Mouse (Mus musculus) cerebellum, adult 11-12 months (tissue): ENCODE data around the gene Gli2.
A peak's percentile ranks its signal among the peaks of the same experiment; 100 is the strongest.

Source experiments
- DNase-seq: peaks from one replicate; pipeline ENCODE4 v3.0.0; 2022

Gene Gli2

DNA sequence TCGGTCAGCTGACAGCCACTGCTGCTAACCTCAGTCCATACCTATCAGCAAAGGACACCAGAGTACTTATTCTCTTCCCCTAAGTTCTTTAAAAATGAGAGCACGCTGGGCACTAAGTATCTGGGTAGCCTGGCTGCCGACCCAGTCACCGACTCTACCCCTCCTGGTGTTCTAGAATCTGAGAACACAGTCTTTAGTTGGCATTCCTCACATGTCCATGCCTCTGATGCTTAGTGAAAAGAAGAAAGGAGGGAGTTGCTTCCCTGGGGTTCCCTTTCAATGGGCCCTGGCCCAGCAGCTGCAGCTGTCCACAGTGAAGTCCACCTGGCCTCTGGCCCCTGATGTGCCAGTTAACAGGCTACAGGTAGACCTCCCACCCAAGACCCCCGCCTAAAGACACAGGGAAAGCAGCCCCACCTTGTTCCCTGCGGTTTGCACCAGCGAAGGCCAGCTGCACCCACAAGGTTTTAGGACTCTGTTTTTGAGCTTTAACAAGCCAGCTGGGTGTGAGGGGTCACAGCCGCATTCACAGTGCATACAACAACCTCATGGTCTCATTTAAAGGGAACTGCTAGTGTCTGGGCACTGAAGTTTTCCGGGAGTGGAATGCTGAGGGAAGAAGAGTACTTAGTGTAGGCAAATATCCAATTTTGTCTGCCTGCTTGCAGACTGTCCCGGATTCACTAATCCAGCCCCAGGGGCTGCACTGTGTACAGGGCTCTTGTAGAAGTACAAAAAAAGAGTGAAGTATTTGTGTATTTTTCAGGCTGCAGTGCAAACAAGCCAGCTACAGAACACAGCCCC, 3.4 kb downstream of the Gli2 start:
- no peak for DNase-seq

DNA sequence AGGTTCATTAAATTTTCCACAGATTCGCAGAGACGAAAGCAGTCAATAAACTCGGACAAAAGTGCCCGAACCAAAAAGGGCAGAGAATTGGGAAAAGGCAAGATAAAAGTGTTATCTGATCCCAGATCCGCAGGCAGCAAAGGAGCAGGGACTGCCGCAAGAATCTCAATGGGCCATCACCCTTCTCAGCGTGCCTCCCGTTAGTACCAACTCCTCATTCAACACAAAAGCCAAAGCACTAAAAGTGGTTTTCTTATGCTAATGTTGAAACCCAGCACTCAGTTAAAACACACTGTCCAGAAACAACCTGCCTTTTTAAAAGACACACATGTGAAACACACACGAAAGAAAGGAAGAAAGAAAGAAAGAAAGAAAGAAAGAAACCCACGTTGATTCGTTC, 4.4 kb downstream of the Gli2 start:
- DNase-seq = no peak

DNA sequence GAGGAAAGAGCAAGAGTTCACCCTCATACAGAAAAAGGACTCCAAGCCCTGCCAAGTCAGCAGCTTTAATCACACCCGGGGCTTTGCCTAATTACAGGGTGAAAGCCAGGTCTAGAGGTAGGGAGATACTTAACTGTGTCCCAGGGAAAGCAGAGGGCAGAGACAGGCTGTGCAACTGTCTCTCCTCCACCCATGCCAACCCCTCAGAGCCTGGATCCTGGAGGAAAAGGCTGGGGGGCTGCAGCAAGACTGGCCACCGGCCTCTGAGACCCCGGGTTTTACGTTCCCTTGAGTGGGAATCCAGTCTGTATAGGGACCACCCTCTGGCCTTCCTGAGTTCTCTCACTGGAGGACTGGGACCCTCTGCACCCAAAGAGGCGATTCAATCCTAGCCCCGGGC, 4.9 kb downstream of the Gli2 start:
- no peak for DNase-seq

DNA sequence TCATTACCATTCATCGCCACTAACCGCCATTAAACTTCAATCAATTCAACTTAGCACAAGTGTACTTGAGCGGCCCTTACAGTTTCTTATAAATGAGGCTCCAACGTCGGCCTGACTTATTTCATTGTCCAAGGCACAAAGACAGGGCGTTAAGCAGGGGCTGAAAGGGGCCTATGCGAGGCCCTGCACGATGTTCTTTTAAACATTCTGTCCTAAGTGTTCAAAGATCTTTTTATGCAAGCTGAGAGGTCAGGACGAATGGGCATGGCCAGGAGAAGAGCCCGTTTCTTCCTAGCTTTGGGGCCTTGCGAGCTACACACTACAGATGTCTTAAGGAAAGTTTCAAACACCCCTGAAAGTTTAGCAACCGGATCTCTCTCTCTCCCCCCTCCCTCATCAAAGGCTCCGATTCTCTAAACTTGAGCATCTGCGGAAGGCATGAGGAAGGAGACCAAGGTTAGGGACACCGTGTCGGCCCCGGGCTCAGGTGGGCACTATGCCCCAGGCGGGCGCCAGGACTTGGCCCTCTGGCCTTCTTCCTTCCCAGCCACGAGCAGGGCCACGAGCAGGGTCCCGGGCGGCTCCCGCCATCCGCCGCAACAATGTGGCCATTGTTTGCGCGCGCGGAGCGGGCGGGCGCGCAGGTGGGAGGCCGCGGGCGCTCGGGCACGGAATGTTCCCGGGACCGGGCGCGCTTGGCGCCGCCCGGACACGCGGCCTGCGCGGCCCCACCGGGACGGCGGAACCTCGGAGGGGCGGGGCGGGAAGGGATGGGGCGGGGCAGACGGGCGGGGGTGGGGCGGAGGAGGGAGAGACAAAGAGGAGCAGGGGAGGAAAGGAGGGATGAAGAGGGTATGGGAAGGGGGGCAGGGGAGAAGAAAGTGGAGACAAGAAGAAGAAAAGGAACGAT, 5.7 kb downstream of the Gli2 start:
- DNase-seq = peak; percentile 21

- no peak for DNase-seq
These were observed 15.0 kb downstream of the Gli2 start for GRCm38 (mm10) chr1:119038436-119038835.

DNA sequence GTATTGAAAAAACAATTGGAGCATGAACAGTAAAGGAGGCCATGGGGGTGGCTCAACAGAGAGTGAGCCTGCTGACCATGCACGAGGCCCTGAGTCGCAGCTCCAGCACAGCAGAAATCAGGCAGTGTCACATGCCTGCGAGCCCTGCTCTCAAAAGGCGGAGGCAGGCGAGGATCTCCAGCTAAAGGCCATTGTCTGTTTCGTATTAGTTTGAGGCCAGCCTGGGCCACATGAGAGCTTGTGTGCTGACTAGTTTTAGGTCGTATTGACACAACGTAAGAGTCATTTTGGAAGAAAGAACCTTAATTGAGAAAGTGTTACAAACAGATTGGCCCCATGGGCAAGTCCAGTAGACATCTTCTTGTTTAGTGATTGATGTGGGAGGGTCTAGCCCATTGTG, 17.5 kb downstream of the Gli2 start:
- DNase-seq = no peak

GRCm38 (mm10) chr1:119035301-119035700, 18.1 kb downstream of the Gli2 start:
- no peak for DNase-seq

- no peak for DNase-seq
These were observed 19.2 kb downstream of the Gli2 start for GRCm38 (mm10) chr1:119034163-119034705.

- DNase-seq = peak; percentile 25
These were observed 19.8 kb downstream of the Gli2 start for GRCm38 (mm10) chr1:119033450-119034162.

DNA sequence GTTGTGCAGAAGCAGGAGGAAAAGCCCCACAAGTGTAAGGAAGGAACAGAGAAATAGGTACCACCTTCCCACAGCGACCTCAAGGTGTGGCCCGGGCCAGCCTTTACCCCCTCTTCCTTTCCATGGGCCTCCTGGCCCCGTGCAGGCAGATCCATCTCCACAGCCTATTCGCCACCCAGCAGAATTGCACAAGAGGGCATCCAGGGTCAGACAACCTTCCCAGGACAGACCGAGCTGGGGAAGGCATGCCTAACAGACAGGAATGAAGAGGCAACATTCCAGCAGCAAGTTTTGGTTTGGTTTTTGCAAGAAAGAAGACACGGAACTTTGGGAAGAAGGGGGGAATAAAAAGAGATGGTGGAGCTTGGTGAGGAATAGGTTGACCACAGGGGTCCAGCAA, 22.2 kb downstream of the Gli2 start:
- no peak for DNase-seq

- DNase-seq = no peak
These were observed 27.6 kb downstream of the Gli2 start for GRCm38 (mm10) chr1:119025647-119026358.

- DNase-seq = no peak
These were observed 31.1 kb downstream of the Gli2 start for GRCm38 (mm10) chr1:119022311-119022710.

- no peak for DNase-seq
These were observed 33.3 kb downstream of the Gli2 start for GRCm38 (mm10) chr1:119020092-119020491.

DNA sequence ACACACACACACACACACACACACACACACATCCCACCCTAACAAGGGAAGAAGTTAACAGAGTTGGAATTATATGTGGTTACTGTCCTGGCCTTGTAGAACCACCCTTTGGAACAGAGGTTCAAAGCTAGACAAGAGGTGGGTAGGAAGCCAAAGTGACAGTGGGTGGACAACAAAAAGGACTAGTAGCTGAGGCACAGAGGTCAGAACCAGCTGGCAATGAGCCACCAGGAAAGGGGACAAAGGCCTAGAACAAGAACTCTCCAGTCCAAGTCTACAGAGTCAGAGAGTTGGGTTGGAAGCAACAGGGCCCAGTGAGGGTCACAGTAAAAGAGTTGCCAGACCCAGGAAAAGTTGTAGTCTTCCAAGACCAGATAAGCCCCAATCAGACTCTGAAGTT, 34.4 kb downstream of the Gli2 start:
- DNase-seq = no peak

DNA sequence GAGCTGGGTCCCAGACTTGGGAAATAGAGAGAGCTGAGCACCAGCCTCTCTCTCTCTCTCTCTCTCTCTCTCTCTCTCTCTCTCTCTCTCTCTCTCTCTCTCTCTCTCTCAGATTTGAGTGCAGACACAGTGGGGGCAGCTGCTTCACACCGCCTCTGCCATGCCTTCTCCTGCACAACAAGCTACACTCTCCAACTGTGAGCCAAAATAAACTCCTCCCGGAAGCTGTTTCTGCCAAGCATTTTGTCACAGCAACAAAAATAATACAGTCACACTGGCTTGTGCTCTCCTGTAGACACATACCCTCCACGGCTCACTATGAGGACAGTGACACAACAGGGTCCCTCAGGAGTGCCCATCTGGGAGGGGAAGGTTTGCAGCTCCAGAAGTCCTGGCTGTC, 36.6 kb downstream of the Gli2 start:
- no peak for DNase-seq

DNA sequence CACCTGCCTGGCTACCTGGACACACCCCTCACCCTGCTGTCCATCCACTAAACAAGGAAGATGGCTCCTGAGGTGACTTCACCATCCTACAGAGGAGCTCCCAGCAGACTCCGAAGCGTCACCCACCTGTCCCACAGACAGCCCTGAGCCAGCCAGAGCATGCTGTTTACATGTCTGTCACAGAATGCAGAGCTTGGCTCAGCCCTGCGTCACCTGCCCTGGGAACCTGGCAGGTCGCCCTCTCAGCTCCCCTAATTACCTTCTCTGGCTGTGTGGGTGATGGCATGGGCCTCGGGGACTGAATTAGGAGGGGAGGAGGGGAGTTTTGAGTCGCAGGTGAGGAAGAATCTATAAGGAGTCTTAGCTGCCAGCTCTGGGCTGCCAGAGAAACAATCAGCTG, 38.3 kb downstream of the Gli2 start:
- peak; percentile 42 for DNase-seq

GRCm38 (mm10) chr1:119008949-119009348, 44.5 kb downstream of the Gli2 start:
- no peak for DNase-seq

- no peak for DNase-seq
These were observed 49.5 kb downstream of the Gli2 start for GRCm38 (mm10) chr1:119003852-119004398.

- DNase-seq = peak; percentile 89
These were observed 51.9 kb downstream of the Gli2 start for GRCm38 (mm10) chr1:119001454-119002034.

DNA sequence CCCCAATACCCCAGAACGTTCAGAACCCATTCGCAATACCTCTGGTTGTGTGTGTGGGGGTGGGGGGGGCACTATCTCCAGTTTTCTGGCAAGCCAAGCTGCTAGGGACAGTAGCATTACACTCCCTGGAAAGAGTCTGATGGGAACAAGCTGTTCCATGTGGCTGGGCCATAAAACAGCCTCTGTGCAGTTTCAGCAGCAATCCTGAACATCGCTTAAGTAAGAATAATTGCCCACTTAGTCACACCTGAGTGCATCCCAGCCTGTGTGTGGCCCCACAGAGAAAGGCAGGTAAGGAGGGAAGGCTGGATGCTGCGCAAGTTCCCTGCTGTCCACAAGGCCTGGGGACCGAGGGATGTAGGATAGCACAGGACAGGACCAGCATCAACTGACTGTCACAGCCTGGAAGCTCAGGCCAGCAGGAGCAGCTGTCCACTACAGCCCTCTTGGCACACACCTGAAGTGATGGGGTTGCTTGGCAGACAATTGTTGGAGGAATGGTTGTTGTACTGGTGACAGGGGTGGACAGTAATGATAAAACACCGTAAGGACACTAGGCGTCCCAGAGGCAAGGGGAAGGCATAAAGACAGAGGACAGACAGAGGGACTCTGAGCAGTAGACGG, 58.8 kb downstream of the Gli2 start:
- no peak for DNase-seq

- DNase-seq = no peak
These were observed 59.6 kb downstream of the Gli2 start for GRCm38 (mm10) chr1:118993775-118994174.
